Mouse (Mus musculus): ENCODE measurements around the gene Gpr158.

GRCm38 (mm10) chr2:21728075-21728474 lies 360.7 kb downstream of the Gpr158 start:
- no peak for TF ChIP-seq CTCF (IDR thresholded peaks at IDR 0.05; ENCODE audit: control insufficient read depth, insufficient read depth, insufficient read length)
- no peak for TF ChIP-seq MYOD1 (IDR thresholded peaks at IDR 0.05; ENCODE audit: control insufficient read depth, insufficient read length, low read depth)
- TF ChIP-seq MAX (IDR thresholded peaks at IDR 0.05): no peak
- TF ChIP-seq MYOG (IDR thresholded peaks at IDR 0.05; ENCODE audit: control insufficient read depth, extremely low read depth, insufficient read length): no peak
- TF ChIP-seq USF1 (IDR thresholded peaks at IDR 0.05; ENCODE audit: low read depth): no peak
- TF ChIP-seq CEBPB (IDR thresholded peaks at IDR 0.05; ENCODE audit: low read depth): no peak
